Mouse (Mus musculus) heart, postnatal 25 days (tissue): ENCODE measurements at regions not wholly inside any gene's neighbourhood (a gene's known extent, or its start where the extent isn't known, plus 50 kb on each side); places are given as distances from the start of the nearest gene placed in this dataset.

Experiments used
- DNase-seq: peaks from one replicate; pipeline ENCODE4 v3.0.0; 2022; ENCODE audit warnings: low spot score
- intact Hi-C: fragments of 180-260 bp; cut with DNase I; formaldehyde crosslinking; loops from one replicate; pipeline ENCODE4 v1.15.1; 2025

- intact Hi-C loops: no loop called here
- DNase-seq: no peak
Measured at GRCm38 (mm10) chr10:115664567-115664966, 77.0 kb upstream of the Lgr5 start.

GRCm38 (mm10) chr10:115676661-115677060, 89.1 kb upstream of the Lgr5 start:
- DNase-seq: no peak
- intact Hi-C loops: no loop called here

- intact Hi-C loops: no loop called here
Measured at GRCm38 (mm10) chr10:115681115-115681514, 93.5 kb upstream of the Lgr5 start.

GRCm38 (mm10) chr10:115691939-115692338, 104.4 kb upstream of the Lgr5 start:
- intact Hi-C loops: no loop called here
- no peak for DNase-seq

More at GRCm38 (mm10) chr10:115681115-115681514, 93.5 kb upstream of the Lgr5 start:
- DNase-seq: no peak

GRCm38 (mm10) chr10:115693986-115694833, 106.6 kb upstream of the Lgr5 start:
- intact Hi-C loops: no loop called here
- no peak for DNase-seq

- intact Hi-C loops: no loop called here
- no peak for DNase-seq
Measured at GRCm38 (mm10) chr10:115702358-115702757, 114.3 kb upstream of the Tspan8 start.

GRCm38 (mm10) chr10:115708623-115709022, 108.0 kb upstream of the Tspan8 start:
- no peak for DNase-seq
- intact Hi-C loops: no loop called here

- DNase-seq: no peak
- intact Hi-C loops: loop anchor here (10.0 kb wide), 1 partner anchor 481 kb away; no protein-coding TSS in a partner anchor
Measured at GRCm38 (mm10) chr10:115713896-115714295, 102.7 kb upstream of the Tspan8 start.

- intact Hi-C loops: loop anchor here (10.0 kb wide), 1 partner anchor 479 kb away; no protein-coding TSS in a partner anchor
- no peak for DNase-seq
Measured at GRCm38 (mm10) chr10:115716178-115716577, 100.5 kb upstream of the Tspan8 start.

GRCm38 (mm10) chr10:115717064-115717463, 99.6 kb upstream of the Tspan8 start:
- intact Hi-C loops: loop anchor here (10.0 kb wide), 1 partner anchor 478 kb away; no protein-coding TSS in a partner anchor

GRCm38 (mm10) chr10:115722589-115722988, 94.0 kb upstream of the Tspan8 start:
- intact Hi-C loops: no loop called here
- no peak for DNase-seq

More at GRCm38 (mm10) chr10:115717064-115717463, 99.6 kb upstream of the Tspan8 start:
- no peak for DNase-seq

- DNase-seq: no peak
- intact Hi-C loops: no loop called here
Measured at GRCm38 (mm10) chr10:115742634-115743347, 73.8 kb upstream of the Tspan8 start.

GRCm38 (mm10) chr10:115749844-115750243, 66.8 kb upstream of the Tspan8 start:
- no peak for DNase-seq
- intact Hi-C loops: no loop called here

- intact Hi-C loops: no loop called here
- no peak for DNase-seq
Measured at GRCm38 (mm10) chr10:115750250-115750649, 66.4 kb upstream of the Tspan8 start.

- DNase-seq: no peak
- intact Hi-C loops: no loop called here
Measured at GRCm38 (mm10) chr10:115758667-115759066, 58.0 kb upstream of the Tspan8 start.
